Mouse (Mus musculus): ENCODE measurements around the gene Setx. TPM values are rescaled to one million over a fixed set of nuclear protein-coding genes. Genes with fewer than 3 reads are reported as not detected.
"Not testable (repeated sequence)": the region's sequence is repeated elsewhere in the genome, so short reads cannot be mapped to it uniquely, and the experiment has no call there.

Setx gene
- polyA plus RNA-seq (2015; fragmentation: Nextera tagmentation; extraction: Ambion mirVana): 2.3 and 3.3 TPM in 2 replicates

DNA sequence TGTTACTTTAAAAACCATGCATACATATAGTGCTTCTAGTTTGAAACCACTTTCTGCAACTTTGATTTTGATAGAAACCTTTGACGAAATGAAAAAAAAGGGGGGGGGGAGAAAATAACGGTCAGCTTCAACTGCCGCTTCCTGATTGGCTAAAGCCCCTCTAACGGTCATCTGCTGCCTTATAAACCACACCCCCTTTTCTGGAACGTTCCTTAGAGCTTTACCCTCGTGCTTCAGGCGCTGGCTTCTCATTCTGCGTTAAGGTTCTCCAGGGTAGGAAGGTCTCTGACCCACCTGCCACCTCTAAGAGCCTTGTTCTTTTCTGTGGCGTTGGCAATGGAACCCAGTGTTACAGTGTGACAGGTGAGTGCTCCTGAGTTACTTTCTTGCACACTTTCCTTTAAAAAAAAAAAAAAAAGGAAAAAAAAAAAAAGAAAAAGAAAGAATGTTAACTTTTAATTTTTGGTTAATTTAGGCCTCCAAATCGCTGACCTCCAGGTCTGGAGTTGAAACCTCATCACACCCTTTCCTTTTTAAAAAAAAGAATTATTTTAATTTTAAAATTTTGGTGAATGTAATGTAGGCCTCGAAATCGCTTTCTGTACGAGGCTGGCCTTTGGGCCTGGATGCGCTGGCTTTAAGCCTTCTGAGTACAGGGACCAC lies at the start of gene Setx:
TSS of gene Setx (plus strand) at position 275 of the 663 bp plus-strand sequence.
- no peaks in the 10 kb centered on the region for H3K9me3 ChIP-seq (replicated peaks; ENCODE audit: control insufficient read depth, low read length)
- peak within 1 kb of the TSS; percentile 94 for H3K27ac ChIP-seq (ENCODE audit: low read length)
- WGBS (ENCODE audit: insufficient replicate concordance): 59% methylated on average over 14 of the region's 14 CpGs
- H3K36me3 ChIP-seq (ENCODE audit: control insufficient read depth, insufficient read depth): no peaks in the 10 kb centered on the region
- ATAC-seq (ENCODE audit: low read depth): no peak
- no peaks in the 10 kb centered on the region for H3K27me3 ChIP-seq (ENCODE audit: control insufficient read depth, insufficient read depth, low read depth, low read length)
- H3K9ac ChIP-seq (ENCODE audit: low read depth, low read length): peak within 1 kb of the TSS; percentile 92
- H3K4me2 ChIP-seq (ENCODE audit: low read depth, low read length): peak within 1 kb of the TSS; percentile 83
- peak within 1 kb of the TSS; percentile 86 for H3K4me3 ChIP-seq (ENCODE audit: low read depth, low read length)
- peaks cover 9% of the 10 kb centered on the region for H3K4me1 ChIP-seq (ENCODE audit: control insufficient read depth, low read depth, low read length)

DNA sequence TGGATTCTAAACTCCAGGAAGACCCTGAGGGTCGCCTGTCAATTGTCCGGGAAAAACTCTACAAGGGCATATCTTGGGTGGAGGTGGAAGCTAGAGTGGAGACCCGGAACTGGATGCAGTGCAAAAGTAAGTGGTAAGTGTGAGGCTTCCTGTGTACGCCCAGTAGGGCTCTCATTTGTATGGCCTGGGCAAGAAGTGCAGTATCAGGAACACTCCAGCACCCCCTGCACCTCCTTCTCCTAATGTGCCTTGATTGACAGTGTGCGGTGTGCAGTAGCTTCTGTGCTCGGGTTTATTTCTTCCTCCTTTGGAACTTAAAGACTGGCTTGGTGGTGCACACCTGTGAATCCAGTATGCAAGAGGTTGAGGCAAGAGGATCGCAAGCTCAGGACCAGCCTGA lies 49.3 kb upstream of the Setx start:
- peaks cover 25% of the 10 kb centered on the region for H3K36me3 ChIP-seq (ENCODE audit: control insufficient read depth, insufficient read depth)
- 85% methylated on average over 7 of the region's 7 CpGs for whole genome bisulfite sequencing (ENCODE audit: insufficient replicate concordance)

DNA sequence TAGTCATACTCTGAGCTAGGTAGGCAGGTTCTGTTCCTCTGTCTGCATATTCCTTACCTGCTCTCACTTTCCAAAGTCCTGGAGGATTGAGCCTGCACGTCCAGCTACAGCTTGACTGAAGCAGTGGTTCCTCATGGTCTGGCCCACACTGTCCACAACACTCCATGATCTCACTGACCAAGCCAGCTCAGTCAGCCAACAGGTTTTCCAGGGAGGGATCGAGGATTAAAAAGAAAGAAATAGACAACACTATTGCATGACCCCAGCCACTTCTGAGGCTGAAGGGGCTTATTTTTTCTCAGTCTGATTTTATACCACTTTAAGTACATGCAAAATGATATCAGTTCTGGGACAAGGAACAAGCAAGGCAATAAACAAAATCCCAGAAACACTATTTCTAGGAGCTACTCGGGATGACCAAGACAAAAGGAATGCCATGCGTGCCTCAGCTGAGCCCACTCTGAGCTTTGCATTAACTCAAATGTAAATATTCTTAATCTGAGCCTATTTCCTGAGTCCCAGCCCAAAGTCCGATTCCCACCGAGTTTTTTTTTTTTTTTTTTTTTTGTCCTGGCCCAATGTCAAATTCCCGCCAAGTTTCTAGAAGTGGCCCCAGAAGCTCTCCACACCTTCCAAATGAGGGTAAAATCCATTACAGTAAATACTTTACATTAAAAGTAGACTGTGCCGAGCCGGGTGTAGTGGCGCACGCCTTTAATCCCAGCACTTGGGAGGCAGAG lies 48.5 kb upstream of the Setx start:
- Histone ChIP-seq H3K9ac (ENCODE audit: low read depth, low read length) (no peak overlapping the region), H3K4me2 (ENCODE audit: low read depth, low read length) (no peak overlapping the region), H3K27me3 (ENCODE audit: control insufficient read depth, insufficient read depth, low read depth, low read length) (no peaks in the 10 kb centered on the region), H3K4me3 (ENCODE audit: low read depth, low read length) (no peak overlapping the region), H3K27ac (ENCODE audit: low read length) (no peak overlapping the region), H3K4me1 (ENCODE audit: control insufficient read depth, low read depth, low read length) (no peaks in the 10 kb centered on the region), H3K36me3 (ENCODE audit: control insufficient read depth, insufficient read depth) (peaks cover 28% of the 10 kb centered on the region), H3K9me3 (replicated peaks; ENCODE audit: control insufficient read depth, low read length) (no peaks in the 10 kb centered on the region)
- WGBS (ENCODE audit: insufficient replicate concordance): 72% methylated on average over 11 of the region's 11 CpGs
- no peak for ATAC-seq (ENCODE audit: low read depth)

More for the DNA sequence above, 49.3 kb upstream of the Setx start:
- ATAC-seq (ENCODE audit: low read depth): no peak
- Histone ChIP-seq H3K27ac (ENCODE audit: low read length) (no peak overlapping the region), H3K4me2 (ENCODE audit: low read depth, low read length) (no peak overlapping the region), H3K9me3 (replicated peaks; ENCODE audit: control insufficient read depth, low read length) (no peaks in the 10 kb centered on the region), H3K4me1 (ENCODE audit: control insufficient read depth, low read depth, low read length) (no peaks in the 10 kb centered on the region), H3K4me3 (ENCODE audit: low read depth, low read length) (no peak overlapping the region), H3K27me3 (ENCODE audit: control insufficient read depth, insufficient read depth, low read depth, low read length) (no peaks in the 10 kb centered on the region), H3K9ac (ENCODE audit: low read depth, low read length) (no peak overlapping the region)

DNA sequence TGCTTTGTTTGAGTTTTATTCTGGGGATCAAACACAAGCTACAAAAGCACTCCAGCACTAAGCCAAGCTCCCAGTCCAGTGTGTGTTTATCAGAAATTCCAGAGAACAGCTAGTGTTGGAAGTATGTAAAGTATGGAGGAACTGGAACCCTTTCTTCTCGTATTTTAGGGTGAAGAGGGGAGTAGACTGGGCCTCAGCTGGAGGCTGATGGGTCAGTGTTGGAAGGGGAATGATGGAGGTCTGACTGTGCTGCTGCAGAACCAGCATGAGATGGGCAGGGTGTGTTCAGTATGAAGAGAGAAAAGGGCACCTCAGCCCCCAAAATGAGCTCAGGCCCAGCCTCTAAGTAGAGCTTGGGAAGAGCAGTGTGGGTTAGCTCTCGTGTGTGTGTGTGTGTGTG lies 47.8 kb upstream of the Setx start:
- WGBS (ENCODE audit: insufficient replicate concordance): 58% methylated on average over 2 of the region's 2 CpGs
- Histone ChIP-seq H3K4me1 (ENCODE audit: control insufficient read depth, low read depth, low read length) (no peaks in the 10 kb centered on the region), H3K9ac (ENCODE audit: low read depth, low read length) (no peak overlapping the region), H3K9me3 (replicated peaks; ENCODE audit: control insufficient read depth, low read length) (no peaks in the 10 kb centered on the region), H3K27ac (ENCODE audit: low read length) (no peak overlapping the region), H3K4me3 (ENCODE audit: low read depth, low read length) (no peak overlapping the region), H3K4me2 (ENCODE audit: low read depth, low read length) (no peak overlapping the region), H3K27me3 (ENCODE audit: control insufficient read depth, insufficient read depth, low read depth, low read length) (no peaks in the 10 kb centered on the region), H3K36me3 (ENCODE audit: control insufficient read depth, insufficient read depth) (peaks cover 30% of the 10 kb centered on the region)
- no peak for ATAC-seq (ENCODE audit: low read depth)

DNA sequence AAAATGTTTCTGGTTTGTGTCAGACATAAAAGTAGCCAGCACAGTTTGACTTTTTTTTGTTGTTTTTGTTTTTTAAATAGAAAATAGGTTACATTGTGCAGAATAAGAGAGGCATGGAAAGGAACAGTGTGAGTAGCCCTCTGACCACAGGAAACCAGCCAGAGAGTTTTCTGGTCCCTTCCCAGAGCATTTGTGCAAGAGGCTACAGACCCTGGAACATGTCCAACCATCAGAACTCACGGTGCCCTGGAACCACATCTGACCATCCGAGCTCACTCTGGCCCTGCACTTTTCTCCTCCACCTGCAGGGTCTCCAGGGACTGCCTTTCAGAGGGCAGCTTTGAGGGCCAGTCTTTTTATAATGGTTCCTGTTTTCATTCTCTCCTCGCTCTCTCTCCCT lies 42.0 kb upstream of the Setx start:
- 61% methylated on average over 3 of the region's 3 CpGs for WGBS (ENCODE audit: insufficient replicate concordance)
- no peak overlapping the region for H3K9ac ChIP-seq (ENCODE audit: low read depth, low read length)
- no peak overlapping the region for H3K4me2 ChIP-seq (ENCODE audit: low read depth, low read length)
- no peak overlapping the region for H3K4me3 ChIP-seq (ENCODE audit: low read depth, low read length)
- H3K27me3 ChIP-seq (ENCODE audit: control insufficient read depth, insufficient read depth, low read depth, low read length): no peaks in the 10 kb centered on the region
- ATAC-seq (ENCODE audit: low read depth): no peak
- no peaks in the 10 kb centered on the region for H3K9me3 ChIP-seq (replicated peaks; ENCODE audit: control insufficient read depth, low read length)
- no peak overlapping the region for H3K27ac ChIP-seq (ENCODE audit: low read length)
- H3K36me3 ChIP-seq (ENCODE audit: control insufficient read depth, insufficient read depth): peaks cover 32% of the 10 kb centered on the region
- no peaks in the 10 kb centered on the region for H3K4me1 ChIP-seq (ENCODE audit: control insufficient read depth, low read depth, low read length)

DNA sequence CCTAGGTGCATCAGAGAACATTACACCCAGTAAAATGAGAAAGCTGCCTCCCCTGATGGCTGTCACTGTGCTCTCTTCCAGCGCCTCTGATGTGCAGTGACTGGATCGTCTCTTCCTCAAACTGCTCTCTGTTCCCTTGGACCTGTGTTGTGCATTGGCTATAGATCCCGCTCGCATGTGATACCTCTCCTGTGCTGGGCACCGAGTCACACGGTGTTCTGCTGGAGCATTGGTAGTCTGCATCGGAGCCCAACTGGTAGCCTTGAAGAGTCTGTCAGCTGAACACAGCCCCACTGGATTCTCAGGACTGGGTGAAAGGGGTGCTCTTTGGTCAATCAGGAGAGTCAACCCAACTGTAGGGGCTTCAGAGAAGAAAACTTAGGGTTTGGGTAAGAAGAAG lies 38.0 kb upstream of the Setx start:
- peaks cover 15% of the 10 kb centered on the region for H3K36me3 ChIP-seq (ENCODE audit: control insufficient read depth, insufficient read depth)
- no peak overlapping the region for H3K4me2 ChIP-seq (ENCODE audit: low read depth, low read length)
- no peaks in the 10 kb centered on the region for H3K9me3 ChIP-seq (replicated peaks; ENCODE audit: control insufficient read depth, low read length)
- H3K4me3 ChIP-seq (ENCODE audit: low read depth, low read length): no peak overlapping the region
- H3K9ac ChIP-seq (ENCODE audit: low read depth, low read length): no peak overlapping the region
- WGBS (ENCODE audit: insufficient replicate concordance): 91% methylated on average over 7 of the region's 7 CpGs
- H3K27me3 ChIP-seq (ENCODE audit: control insufficient read depth, insufficient read depth, low read depth, low read length): no peaks in the 10 kb centered on the region
- no peaks in the 10 kb centered on the region for H3K4me1 ChIP-seq (ENCODE audit: control insufficient read depth, low read depth, low read length)
- no peak overlapping the region for H3K27ac ChIP-seq (ENCODE audit: low read length)
- ATAC-seq (ENCODE audit: low read depth): no peak

DNA sequence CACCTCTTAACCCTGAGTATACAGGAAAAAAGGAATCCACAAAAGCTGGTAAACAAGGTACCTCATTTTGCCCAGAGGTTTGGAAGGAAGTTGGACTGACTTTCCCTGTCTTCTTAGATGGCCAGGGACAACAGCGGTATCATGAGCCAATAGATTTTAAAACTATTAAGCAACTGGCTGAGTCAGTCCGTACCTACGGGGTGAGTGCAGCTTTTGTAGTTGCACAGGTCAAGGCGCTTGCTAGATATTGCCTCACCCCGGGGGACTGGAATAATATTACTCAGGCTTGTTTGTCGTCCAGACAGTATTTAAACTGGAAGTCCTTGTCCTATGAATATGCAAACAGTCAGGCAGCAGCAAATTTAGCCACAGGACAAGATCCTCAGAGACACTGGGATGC lies 34.7 kb upstream of the Setx start:
- not testable (repeated sequence) for H3K4me2 ChIP-seq (ENCODE audit: low read depth, low read length); H3K9ac ChIP-seq (ENCODE audit: low read depth, low read length); H3K27me3 ChIP-seq (ENCODE audit: control insufficient read depth, insufficient read depth, low read depth, low read length); H3K9me3 ChIP-seq (replicated peaks; ENCODE audit: control insufficient read depth, low read length); H3K4me1 ChIP-seq (ENCODE audit: control insufficient read depth, low read depth, low read length); ATAC-seq (ENCODE audit: low read depth); H3K36me3 ChIP-seq (ENCODE audit: control insufficient read depth, insufficient read depth); H3K4me3 ChIP-seq (ENCODE audit: low read depth, low read length); H3K27ac ChIP-seq (ENCODE audit: low read length)
- WGBS (ENCODE audit: insufficient replicate concordance): 67% methylated on average over 6 of the region's 6 CpGs

DNA sequence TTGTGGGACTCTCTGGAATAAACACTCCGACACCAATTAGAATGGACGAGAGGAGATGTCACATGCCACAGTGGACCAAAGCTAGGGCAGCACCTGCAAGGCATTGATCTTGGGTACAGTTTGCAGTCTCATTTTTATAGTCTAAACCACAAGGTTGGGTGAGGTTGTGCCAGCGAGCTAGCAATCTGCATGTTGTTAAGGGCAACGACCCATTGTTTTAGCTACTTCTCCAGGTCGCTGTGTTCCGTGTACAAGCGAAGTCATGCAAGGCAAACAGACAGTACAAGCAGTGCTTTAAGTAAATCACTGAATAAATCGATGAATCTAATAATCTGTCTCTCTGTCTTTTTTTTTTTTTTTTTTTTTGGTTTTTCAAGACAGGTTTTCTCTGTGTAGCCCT lies 28.3 kb upstream of the Setx start:
- Histone ChIP-seq H3K4me3 (ENCODE audit: low read depth, low read length) (no peak overlapping the region), H3K27ac (ENCODE audit: low read length) (no peak overlapping the region), H3K27me3 (ENCODE audit: control insufficient read depth, insufficient read depth, low read depth, low read length) (no peaks in the 10 kb centered on the region), H3K4me2 (ENCODE audit: low read depth, low read length) (no peak overlapping the region), H3K9ac (ENCODE audit: low read depth, low read length) (no peak overlapping the region), H3K36me3 (ENCODE audit: control insufficient read depth, insufficient read depth) (no peaks in the 10 kb centered on the region), H3K4me1 (ENCODE audit: control insufficient read depth, low read depth, low read length) (no peaks in the 10 kb centered on the region), H3K9me3 (replicated peaks; ENCODE audit: control insufficient read depth, low read length) (no peaks in the 10 kb centered on the region)
- 77% methylated on average over 8 of the region's 8 CpGs for WGBS (ENCODE audit: insufficient replicate concordance)
- no peak for ATAC-seq (ENCODE audit: low read depth)

DNA sequence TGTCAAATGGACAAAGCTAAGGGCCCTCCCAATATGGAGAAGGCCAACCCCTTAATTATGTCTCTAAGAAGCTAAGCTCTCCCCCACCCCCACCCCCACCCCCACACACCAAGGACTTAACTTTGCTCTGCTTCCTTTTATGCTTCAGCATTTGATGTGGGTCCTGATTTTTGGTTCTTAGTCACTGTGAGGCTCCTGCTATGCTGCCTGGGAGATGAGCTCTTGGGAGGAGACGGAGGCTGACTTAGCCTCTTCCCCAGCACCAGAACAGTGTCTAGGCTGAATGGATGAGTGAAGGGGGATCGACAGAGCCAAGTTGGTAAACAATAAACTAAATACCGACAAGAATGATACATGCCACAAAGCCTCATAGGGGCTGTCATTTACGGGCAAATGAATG lies 27.2 kb upstream of the Setx start:
- H3K27me3 ChIP-seq (ENCODE audit: control insufficient read depth, insufficient read depth, low read depth, low read length): no peaks in the 10 kb centered on the region
- 59% methylated on average over 4 of the region's 4 CpGs for WGBS (ENCODE audit: insufficient replicate concordance)
- H3K4me1 ChIP-seq (ENCODE audit: control insufficient read depth, low read depth, low read length): no peaks in the 10 kb centered on the region
- no peaks in the 10 kb centered on the region for H3K36me3 ChIP-seq (ENCODE audit: control insufficient read depth, insufficient read depth)
- no peak overlapping the region for H3K9ac ChIP-seq (ENCODE audit: low read depth, low read length)
- no peak overlapping the region for H3K4me2 ChIP-seq (ENCODE audit: low read depth, low read length)
- no peaks in the 10 kb centered on the region for H3K9me3 ChIP-seq (replicated peaks; ENCODE audit: control insufficient read depth, low read length)
- no peak overlapping the region for H3K27ac ChIP-seq (ENCODE audit: low read length)
- no peak overlapping the region for H3K4me3 ChIP-seq (ENCODE audit: low read depth, low read length)
- ATAC-seq (ENCODE audit: low read depth): no peak
